Mouse (Mus musculus) macrophage (primary cell): ENCODE results near the gene Cdc42se1. TPM values are rescaled to one million over a fixed set of nuclear protein-coding genes. Genes with fewer than 3 reads are reported as not detected.
A peak's percentile ranks its signal among the peaks of the same experiment; 100 is the strongest.

ENCODE experiments used
- H3K27ac ChIP-seq: fragments of 350-480 bp; formaldehyde crosslinking; 2 replicates; pipeline ENCODE4 v1.9.0; 2021
- H3K36me3 ChIP-seq: fragments of 350-480 bp; formaldehyde crosslinking; 2 replicates; pipeline ENCODE4 v1.9.0; 2021; ENCODE audit errors: inconsistent target
- H3K4me3 ChIP-seq: fragments of 350-480 bp; formaldehyde crosslinking; 2 replicates; pipeline ENCODE4 v1.9.0; 2021; ENCODE audit errors: inconsistent target
- H3K79me2 ChIP-seq: fragments of 350-480 bp; formaldehyde crosslinking; 2 replicates; pipeline ENCODE4 v1.9.0; 2021; ENCODE audit errors: inconsistent target
- WGBS: methylation state at CpG from one replicate; pipeline ENCODE4 v1.1.7; 2026; ENCODE audit warnings: inconsistent platforms; ENCODE audit not compliant: missing documents; 5-methylcytosine and 5-hydroxymethylcytosine counted together
- polyA plus RNA-seq: library from polyadenylated mRNA; stranded (reverse); fragments of 250-400 nt; gene quantifications from 3 replicates; pipeline ENCODE4 v1.2.4, GENCODE M21; 2018; ENCODE audit warnings: inconsistent platforms

Gene Cdc42se1
- polyA plus RNA-seq, 1 experiment from 2014 or later: 76.1 TPM

GRCm38 (mm10) chr3:95231298-95232221 lies 3.0 kb downstream of the Cdc42se1 start, which contains the start of gene Mllt11:
TSS of gene Mllt11 (minus strand) at chr3:95232171.
- peaks cover 80% of the 10 kb centered on the region for H3K79me2 ChIP-seq
- peaks cover 49% of the 10 kb centered on the region for H3K36me3 ChIP-seq
- H3K27ac ChIP-seq: peak within 1 kb of the TSS; percentile 98
- peak within 1 kb of the TSS; percentile 97 for H3K4me3 ChIP-seq
- 58% methylated on average over 12 of the region's 13 CpGs for WGBS

DNA sequence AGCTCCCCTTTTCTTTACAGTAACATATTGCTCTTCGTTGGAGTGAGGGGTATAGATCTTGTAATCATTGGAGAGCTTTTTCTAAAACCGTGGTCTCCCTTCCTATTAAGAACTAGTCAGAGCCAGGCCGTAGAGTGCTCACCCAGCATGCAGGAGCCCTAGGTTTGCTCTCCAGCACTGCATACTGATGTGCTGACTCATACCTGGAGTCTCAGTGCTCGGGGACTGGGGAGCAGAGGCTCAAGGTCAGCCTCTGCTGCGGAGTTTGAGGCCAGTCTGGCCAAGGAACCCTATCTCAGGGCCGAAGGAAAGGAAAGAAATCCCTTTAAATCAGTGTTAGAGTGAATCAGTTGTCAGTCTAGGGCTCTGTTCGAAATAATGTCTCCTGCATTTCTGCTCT lies 4.2 kb downstream of the Cdc42se1 start:
- WGBS: 82% methylated on average over 7 of the region's 7 CpGs
- Histone ChIP-seq H3K79me2 (peaks cover 68% of the 10 kb centered on the region), H3K4me3 (no peak overlapping the region), H3K27ac (no peak overlapping the region), H3K36me3 (peaks cover 52% of the 10 kb centered on the region)

DNA sequence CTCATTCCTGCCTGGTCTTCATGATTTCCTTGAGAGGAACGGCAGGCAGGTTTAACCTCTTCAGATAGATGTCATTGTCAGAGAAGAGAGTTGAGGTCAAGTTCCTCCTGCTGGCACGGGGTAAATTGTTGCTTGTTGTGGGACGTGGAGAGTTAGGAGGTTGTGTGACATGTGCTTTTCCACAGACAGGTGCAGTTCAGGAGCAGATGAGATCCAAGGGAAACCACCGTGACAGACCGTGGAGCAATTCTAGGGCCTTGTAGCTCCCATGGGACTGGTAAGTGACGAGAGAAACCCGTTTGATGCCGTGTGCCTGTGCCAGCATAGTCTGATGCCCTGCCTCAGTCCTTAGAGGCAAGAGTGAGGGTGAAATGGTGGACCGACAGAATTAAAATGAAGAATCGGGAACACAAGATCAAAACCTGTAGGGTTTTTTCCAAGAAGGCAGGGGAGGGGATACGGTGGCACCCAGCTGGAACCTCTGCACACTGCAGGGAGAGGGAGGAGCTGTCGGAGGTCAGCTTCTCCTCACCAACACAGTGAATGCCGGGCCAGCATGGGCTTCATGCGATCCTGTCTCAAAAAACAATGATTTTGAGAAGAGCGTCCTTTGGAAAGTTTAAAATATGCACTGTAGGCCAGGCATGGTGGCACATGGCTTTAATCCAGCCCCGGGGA lies 4.9 kb downstream of the Cdc42se1 start:
- peaks cover 52% of the 10 kb centered on the region for H3K36me3 ChIP-seq
- H3K79me2 ChIP-seq: peaks cover 63% of the 10 kb centered on the region
- H3K4me3 ChIP-seq: no peak overlapping the region
- H3K27ac ChIP-seq: no peak overlapping the region
- 91% methylated on average over 16 of the region's 16 CpGs for WGBS

- WGBS: 94% methylated on average over 22 of the region's 23 CpGs
- H3K36me3 ChIP-seq: peaks cover 52% of the 10 kb centered on the region
- no peak overlapping the region for H3K27ac ChIP-seq
- H3K4me3 ChIP-seq: no peak overlapping the region
- peaks cover 53% of the 10 kb centered on the region for H3K79me2 ChIP-seq
Measured at GRCm38 (mm10) chr3:95235386-95236301, 7.1 kb downstream of the Cdc42se1 start.

GRCm38 (mm10) chr3:95237541-95238099 lies 9.1 kb downstream of the Cdc42se1 start:
- peaks cover 42% of the 10 kb centered on the region for H3K36me3 ChIP-seq
- 68% methylated on average over 8 of the region's 8 CpGs for WGBS

DNA sequence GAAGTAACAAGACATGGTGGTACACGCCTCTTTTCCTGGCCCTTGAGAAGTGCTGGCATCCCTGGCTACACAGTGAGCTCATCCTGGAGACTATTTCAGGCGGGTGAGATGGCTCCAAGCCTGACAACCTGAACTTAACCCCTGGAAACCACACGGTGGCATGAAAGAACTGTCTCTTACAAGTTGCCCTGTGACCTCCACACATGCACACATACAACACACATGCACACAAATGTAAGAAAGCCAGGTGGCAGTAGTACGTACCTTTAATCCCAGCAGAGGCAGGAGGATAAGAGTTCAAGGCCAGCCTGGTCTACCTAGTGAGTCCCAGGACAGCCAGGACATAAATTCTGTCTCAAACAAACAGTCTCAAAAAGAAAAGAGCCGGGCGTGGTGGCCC lies 10.5 kb downstream of the Cdc42se1 start:
- H3K4me3 ChIP-seq: no peak overlapping the region
- no peak overlapping the region for H3K27ac ChIP-seq
- WGBS: 81% methylated on average over 4 of the region's 6 CpGs
- H3K36me3 ChIP-seq: peaks cover 28% of the 10 kb centered on the region
- peaks cover 21% of the 10 kb centered on the region; the same call in 1 of the 2 replicates for H3K79me2 ChIP-seq

More at GRCm38 (mm10) chr3:95237541-95238099, 9.1 kb downstream of the Cdc42se1 start:
- H3K4me3 ChIP-seq: no peak overlapping the region
- no peak overlapping the region for H3K27ac ChIP-seq
- H3K79me2 ChIP-seq: peaks cover 35% of the 10 kb centered on the region

DNA sequence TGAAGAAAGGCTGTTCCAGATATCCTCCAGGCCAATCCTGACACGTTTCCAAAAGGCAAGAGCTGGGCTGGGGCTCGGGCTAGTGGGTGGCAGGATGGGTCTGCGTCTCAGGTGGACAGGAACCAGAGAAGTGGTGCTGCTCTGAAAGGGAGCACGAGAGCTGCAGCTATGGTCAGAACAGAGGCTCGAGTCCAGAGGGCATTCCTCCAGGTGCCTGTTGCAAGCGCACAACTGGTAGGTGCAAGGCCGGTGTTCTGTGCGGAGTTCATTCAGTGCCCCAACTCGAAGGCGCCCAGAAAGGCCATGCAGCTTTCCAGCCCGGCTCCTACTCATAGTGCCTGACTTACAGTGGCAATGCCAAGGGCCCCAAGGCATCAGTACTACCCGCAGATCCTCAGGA lies 11.4 kb downstream of the Cdc42se1 start:
- 93% methylated on average over 11 of the region's 12 CpGs for WGBS
- Histone ChIP-seq H3K4me3 (no peak overlapping the region), H3K36me3 (peaks cover 19% of the 10 kb centered on the region), H3K79me2 (peaks cover 11% of the 10 kb centered on the region; the same call in 1 of the 2 replicates), H3K27ac (no peak overlapping the region)

- Histone ChIP-seq H3K4me3 (no peak overlapping the region), H3K27ac (no peak overlapping the region), H3K36me3 (peaks cover 10% of the 10 kb centered on the region), H3K79me2 (peaks cover 2% of the 10 kb centered on the region; the same call in 1 of the 2 replicates)
- WGBS: 78% methylated on average over 17 of the region's 17 CpGs
Measured at GRCm38 (mm10) chr3:95240900-95241299, 12.4 kb downstream of the Cdc42se1 start.

DNA sequence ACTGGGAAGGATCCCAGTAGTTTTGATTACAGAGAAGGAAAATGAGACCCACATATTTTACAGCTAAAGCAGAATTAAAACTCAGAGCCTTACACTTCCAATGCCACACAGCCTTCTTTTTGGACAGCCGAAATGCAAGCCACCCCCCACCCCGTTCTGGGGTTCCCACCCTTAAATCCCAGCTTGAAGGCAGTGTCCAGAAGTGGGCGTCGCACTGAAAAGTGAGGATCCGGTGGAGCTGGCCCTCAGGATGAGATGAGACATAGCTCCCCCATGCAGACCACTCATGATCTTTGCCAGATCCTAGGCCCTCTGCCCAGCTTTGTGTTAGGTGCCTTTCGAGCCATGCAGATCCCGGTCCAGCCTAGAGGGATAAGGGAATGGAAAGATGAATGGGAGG lies 13.0 kb downstream of the Cdc42se1 start, which contains the start of gene Gm128:
TSS of gene Gm128 (minus strand) at position 101 of the 400 bp plus-strand sequence.
- WGBS: 86% methylated on average over 7 of the region's 7 CpGs
- no peaks in the 10 kb centered on the region for H3K79me2 ChIP-seq
- H3K27ac ChIP-seq: no peak within 1 kb of the TSS
- peaks cover 4% of the 10 kb centered on the region; the same call in 1 of the 2 replicates for H3K36me3 ChIP-seq
- no peak within 1 kb of the TSS for H3K4me3 ChIP-seq

DNA sequence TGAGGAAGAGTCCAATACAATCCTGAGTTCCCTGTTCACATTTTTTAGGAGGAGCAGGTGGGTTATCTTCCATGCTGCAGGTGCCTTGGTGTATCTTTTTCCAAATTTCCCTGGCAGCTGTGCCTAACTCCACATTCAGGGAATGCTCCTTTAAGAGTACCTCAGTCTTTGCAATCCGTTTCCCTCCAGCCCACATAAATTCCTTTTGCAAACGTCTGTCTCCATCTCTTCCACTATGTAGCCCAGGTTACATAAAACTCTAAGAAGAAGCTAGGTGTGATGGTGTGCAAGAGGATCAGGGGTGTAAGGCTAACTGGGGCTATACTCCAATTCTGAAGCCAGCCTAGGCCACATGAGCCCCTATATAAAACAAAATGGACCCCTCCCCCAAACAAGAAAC lies 14.6 kb downstream of the Cdc42se1 start:
- Histone ChIP-seq H3K4me3 (no peak overlapping the region), H3K27ac (no peak overlapping the region), H3K36me3 (no peaks in the 10 kb centered on the region), H3K79me2 (no peaks in the 10 kb centered on the region)
- 86% methylated on average over 2 of the region's 2 CpGs for WGBS

- no peak overlapping the region for H3K4me3 ChIP-seq
- H3K79me2 ChIP-seq: no peaks in the 10 kb centered on the region
- WGBS: 93% methylated on average over 5 of the region's 5 CpGs
- H3K36me3 ChIP-seq: no peaks in the 10 kb centered on the region
- no peak overlapping the region for H3K27ac ChIP-seq
Measured at GRCm38 (mm10) chr3:95246465-95247231, 18.1 kb downstream of the Cdc42se1 start.

DNA sequence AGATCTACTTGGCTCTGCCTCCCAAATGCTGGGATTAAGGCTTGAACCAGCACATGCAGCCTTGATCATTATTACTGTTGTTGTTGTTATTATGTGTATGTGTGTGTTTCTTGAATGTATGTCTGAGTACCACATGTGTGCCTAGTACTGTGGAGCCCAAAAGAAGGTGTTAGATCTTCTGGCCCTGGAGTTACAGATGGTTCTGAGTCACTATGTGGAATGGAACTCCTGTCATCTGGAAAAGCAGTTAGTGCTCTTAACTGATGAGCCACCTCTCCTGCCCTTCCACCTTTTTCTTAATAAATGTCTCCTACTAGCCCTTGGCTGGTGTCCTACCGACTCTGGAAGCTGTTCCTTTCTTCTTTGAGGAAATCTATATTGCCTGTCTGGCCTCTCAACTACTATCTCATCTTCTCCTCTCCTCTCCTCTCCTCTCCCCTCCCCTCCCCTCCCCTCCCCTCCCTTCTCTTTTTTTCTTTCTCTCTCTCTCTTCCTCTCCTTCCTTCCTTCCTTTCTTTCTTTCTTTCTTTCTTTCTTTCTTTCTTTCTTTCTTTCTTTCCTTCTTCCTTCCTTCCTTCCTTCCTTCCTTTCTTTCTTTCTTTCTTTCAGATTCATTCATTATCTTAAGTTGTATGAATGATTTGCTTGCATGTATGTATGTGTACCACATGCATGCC lies 19.3 kb downstream of the Cdc42se1 start:
- 78% methylated on average over 1 of the region's 1 CpGs for WGBS

DNA sequence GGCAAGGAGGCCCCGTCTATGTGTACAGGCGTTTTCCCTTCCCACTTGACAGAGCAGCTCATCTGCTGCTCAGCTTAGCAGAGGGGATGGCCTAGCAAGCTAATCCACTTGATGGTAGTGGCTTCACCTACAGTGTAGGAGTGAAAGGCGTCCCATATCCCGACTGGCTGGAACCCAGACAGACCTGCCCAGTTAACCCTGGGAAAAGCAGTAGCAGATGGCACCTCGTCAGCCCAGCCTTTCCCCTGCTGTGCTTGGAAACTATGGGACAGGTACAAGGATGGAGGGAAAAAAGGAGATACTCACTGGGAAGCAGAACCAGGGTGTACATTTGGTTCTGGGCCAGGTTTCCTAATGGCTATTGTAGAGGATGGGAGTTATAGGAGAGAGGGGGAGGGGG lies 21.8 kb downstream of the Cdc42se1 start:
- Histone ChIP-seq H3K36me3 (peaks cover 22% of the 10 kb centered on the region; the same call in 1 of the 2 replicates), H3K27ac (no peak overlapping the region), H3K79me2 (no peaks in the 10 kb centered on the region), H3K4me3 (no peak overlapping the region)
- 95% methylated on average over 5 of the region's 5 CpGs for whole genome bisulfite sequencing

More for the DNA sequence above, 19.3 kb downstream of the Cdc42se1 start:
- H3K4me3 ChIP-seq: no peak overlapping the region
- no peaks in the 10 kb centered on the region for H3K79me2 ChIP-seq
- peaks cover under 1% of the 10 kb centered on the region; the same call in 1 of the 2 replicates for H3K36me3 ChIP-seq
- no peak overlapping the region for H3K27ac ChIP-seq
